Mouse (Mus musculus) fibroblast of lung, adult 2 months (primary cell): ENCODE results near the gene Cul5.

ENCODE experiments used
- DNase-seq: peaks from one replicate; pipeline ENCODE4 v3.0.0-alpha.2; 2011; ENCODE audit warnings: low read depth

Gene Cul5

GRCm38 (mm10) chr9:53669680-53670219 lies at the start of gene Cul5:
Gene Cul5, minus strand, starts transcription at chr9:53670014.
- DNase-seq: no peak

- DNase-seq: peak; percentile 9
These were observed 36.3 kb upstream of the Cul5 start, which contains the start of gene Rab39 for GRCm38 (mm10) chr9:53705992-53706696. Gene Rab39, minus strand, starts transcription at chr9:53706232.

DNA sequence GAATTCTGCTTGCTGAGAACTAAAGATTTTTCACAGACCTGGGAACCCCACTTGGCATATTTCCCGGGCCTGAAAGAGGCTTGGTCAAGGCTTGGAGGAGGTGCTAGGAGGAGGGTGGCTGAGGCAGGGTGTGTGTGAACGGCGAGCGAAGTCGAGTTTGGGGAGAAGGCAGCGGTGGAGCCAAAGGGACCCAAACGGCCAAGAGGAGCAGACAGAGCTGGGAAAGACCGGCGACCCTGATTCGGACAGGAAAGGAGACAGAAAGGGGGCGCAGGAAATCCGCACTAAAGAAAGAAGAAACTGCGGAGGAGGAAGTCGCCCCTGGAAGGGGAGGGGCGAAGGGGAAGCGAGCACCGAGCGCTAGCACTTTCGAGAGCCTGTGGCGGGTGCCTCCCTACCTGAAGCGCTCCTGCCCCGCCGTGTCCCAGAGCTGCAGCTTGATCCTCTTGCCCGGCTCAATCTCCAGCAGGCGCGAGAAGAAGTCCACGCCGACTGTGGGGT lies 35.7 kb upstream of the Cul5 start:
- DNase-seq: no peak

DNA sequence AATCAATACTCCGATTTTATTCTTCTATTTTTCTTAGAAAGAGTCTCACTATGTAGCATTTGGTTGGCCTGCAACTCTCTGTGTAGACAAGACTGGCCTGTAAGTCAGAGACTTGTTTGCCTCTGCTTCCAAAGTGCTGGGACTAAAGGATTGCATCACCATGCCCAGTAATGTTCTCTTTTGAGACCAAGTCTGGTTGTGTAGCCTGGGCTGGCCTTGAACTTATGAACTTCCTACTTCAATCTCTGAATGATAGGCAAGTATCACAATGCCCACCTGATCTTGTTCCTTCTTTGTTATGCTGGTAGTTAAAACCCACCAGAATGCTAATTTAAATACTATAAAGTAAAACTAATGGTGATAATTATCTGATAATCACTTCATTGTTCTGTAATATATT lies 33.2 kb upstream of the Cul5 start:
- DNase-seq: no peak

DNA sequence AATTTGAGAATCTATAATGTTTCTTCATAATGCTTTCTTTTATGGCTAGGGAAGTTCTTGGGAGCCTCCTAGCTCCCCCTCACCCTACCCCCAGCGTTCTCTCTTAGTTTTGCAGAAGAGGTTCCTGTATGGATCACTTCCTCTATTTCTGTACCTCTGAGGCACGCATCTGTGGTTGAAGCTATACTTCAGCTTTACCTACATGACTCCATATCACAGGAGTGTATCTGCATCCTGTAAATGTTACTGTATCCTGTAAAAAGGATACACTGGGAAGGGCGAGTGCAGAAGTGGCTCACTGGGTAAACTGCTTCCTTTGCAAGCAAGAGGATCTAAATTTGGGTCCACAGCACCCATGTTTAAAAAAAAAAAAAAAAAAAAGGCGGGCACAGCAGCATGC lies 30.7 kb upstream of the Cul5 start:
- DNase-seq: no peak

- DNase-seq: no peak
These were observed 26.0 kb upstream of the Cul5 start for GRCm38 (mm10) chr9:53695846-53696245.

GRCm38 (mm10) chr9:53693718-53694117 lies 23.9 kb upstream of the Cul5 start:
- DNase-seq: no peak

DNA sequence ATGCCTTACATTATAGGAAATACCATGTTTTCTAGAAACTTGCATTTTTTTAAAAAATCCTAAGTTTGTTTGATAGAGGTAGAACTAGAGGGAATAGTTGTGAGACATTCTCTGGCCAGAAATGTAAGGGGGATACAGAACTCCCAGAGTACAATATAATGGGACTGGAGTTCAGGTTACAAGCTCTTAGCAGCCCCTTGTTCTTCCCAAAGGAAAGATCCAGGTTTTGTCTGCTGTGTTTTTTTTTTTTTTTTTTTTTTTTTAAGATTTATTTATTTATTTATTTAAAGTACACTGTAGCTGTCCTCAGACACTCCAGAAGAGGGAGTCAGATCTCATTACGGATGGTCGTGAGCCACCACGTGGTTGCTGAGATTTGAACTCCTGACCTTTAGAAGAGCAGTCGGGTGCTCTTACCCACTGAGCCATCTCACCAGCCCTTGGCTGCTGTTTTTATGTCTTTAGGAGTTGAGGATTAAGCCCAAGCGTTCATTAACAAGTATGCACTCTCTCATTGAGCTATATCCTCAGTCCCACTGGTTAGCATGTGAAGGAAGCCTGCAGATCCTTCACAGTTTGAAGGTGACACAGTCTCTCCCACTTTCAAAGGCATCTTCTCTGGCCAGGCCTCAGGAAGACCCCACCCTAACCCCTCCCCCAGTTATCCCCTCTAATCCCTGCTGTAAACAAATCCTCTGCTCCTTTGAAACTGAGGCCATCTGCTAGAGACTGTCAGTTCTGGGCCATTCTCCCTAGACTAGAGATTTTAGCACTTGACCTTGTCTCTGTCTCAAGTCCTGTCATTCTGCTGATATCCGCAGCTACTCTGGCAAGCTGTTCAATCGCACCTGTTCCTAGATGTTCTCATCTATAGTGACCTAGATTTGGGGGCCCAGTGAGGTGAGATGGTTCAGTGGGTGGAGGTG lies 22.2 kb upstream of the Cul5 start:
- DNase-seq: no peak

DNA sequence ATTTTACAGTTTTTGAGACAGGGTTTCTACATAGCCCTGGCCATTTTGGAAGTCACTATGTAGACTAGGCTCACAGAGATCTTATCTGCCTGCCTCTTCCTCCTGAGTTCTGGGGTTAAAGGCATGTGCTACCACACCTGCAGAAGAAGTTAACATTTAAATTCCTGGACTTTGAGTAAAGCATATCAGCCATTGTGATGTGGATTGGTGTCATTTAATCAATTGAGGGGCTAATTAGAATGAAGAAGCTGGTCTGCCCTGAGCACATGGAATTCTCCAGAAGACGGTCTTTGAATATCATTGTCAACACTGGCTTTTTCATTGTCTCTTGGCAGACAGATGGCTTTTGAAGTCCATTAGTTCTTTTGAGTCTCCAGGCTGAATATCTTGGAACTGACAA lies 11.0 kb upstream of the Cul5 start:
- DNase-seq: no peak

- no peak for DNase-seq
These were observed 7.1 kb upstream of the Cul5 start for GRCm38 (mm10) chr9:53676921-53677320.

GRCm38 (mm10) chr9:53673571-53673970 lies 3.8 kb upstream of the Cul5 start:
- peak; percentile 42 for DNase-seq

- peak; percentile 65 for DNase-seq
These were observed 2.7 kb downstream of the Cul5 start for GRCm38 (mm10) chr9:53667020-53667669.

- no peak for DNase-seq
These were observed 3.2 kb downstream of the Cul5 start for GRCm38 (mm10) chr9:53666665-53667019.

- no peak for DNase-seq
These were observed 4.4 kb downstream of the Cul5 start for GRCm38 (mm10) chr9:53665428-53665827.

DNA sequence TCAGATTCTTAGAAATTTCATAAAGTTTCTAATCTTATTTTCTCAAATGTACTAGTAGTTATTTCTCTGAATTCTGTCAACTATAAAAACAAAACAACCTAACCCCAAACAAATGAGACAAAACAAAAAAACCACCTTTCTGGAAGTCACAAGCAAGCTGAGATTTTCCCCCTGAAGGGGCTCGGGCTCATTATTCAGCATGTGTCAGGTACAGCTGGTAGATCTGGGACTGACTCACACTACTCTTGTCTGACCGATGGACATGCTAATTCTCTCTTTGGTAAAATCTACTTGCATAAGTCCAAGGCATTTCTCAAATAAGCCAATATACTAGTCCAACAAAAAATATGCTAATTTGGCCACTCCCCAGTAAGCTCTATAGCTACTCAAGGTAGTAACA lies 5.0 kb downstream of the Cul5 start:
- DNase-seq: no peak

DNA sequence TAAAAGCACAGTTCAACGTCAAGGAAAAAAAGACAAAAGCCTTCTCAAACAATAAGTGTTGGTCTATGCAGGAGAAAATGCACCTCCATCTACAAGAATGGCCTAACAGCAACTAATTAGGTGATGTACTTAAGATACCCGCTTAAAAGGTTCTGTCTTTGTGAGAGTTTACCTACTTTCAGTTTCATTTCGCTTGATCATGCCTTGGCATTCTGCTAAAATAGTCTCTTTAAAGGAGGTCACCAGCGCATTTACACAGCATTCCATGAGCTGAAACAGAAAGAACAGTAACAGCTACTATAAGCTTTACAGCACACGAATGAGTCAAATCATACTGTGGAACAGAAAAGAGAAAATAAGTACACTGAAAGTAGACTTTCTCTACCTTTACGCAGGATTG lies 35.0 kb downstream of the Cul5 start:
- DNase-seq: no peak

- no peak for DNase-seq
These were observed 54.6 kb downstream of the Cul5 start for GRCm38 (mm10) chr9:53615246-53615645.

- DNase-seq: no peak
These were observed 55.5 kb downstream of the Cul5 start for GRCm38 (mm10) chr9:53614286-53614685.

GRCm38 (mm10) chr9:53609968-53610781 lies 59.6 kb downstream of the Cul5 start, which contains the start of gene Acat1:
Gene Acat1, minus strand, starts transcription at chr9:53610382.
- DNase-seq: peak; percentile 85

- DNase-seq: peak; percentile 11
These were observed 60.4 kb downstream of the Cul5 start for GRCm38 (mm10) chr9:53609306-53609967.

DNA sequence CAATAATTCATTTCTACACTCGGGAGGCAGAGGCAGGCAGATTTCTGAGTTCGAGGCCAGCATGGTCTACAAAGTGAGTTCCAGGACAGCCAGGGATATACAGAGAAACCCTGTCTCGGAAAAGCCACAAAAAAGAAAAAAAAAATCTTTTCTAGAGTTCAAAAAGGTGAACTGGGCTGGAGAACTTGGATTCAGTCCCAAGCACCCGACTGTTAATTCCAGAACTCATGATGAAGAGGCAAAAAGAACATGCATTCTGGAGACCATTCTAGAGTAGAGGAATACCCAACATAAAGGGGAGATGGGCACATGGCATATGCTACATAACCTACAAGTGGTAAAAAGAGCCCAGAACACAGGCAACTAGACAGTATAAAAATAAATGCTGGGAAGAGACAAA lies 62.0 kb downstream of the Cul5 start:
- no peak for DNase-seq
